Mouse (Mus musculus): ENCODE measurements at regions not wholly inside any gene's neighbourhood (a gene's known extent, or its start where the extent isn't known, plus 50 kb on each side); places are given as distances from the start of the nearest gene placed in this dataset.

GRCm38 (mm10) chr1:83835965-83836364 lies 428.0 kb upstream of the Sphkap start:
- no peak for DNase-seq (ENCODE audit: low read depth, low spot score)

- DNase-seq (ENCODE audit: low read depth, low spot score) = no peak
Observed at GRCm38 (mm10) chr1:83832946-83833345, 424.9 kb upstream of the Sphkap start.

DNA sequence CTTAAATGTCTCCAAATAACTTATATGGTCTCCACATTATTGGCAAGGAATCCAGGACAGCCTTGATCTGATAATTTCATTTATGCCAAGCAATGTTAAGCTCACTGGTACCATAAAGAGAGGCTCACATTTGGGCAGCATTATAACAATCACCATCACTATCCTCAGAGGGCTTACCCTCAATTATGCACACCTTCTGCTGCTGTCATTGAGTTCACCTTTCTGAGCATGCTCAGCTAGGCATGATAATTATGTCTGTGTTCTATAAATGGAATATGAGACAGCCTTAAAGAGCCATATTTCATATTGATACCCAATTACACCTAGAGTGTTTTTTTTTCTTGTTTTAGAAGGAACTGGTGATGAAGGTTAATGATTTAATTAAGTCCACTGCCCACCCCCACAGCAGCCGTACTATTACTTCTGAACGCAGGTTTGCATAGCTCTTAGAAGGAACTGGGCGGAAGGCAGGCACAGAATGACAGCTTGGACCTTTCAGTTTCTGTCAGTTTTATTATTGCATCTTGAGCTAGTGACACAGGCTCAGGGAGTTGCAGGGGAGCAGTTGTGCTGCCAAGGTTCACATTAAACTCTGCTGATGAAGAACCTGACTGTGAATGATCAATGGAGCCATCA lies 424.0 kb upstream of the Sphkap start:
- no peak for DNase-seq (ENCODE audit: low read depth, low spot score)

DNA sequence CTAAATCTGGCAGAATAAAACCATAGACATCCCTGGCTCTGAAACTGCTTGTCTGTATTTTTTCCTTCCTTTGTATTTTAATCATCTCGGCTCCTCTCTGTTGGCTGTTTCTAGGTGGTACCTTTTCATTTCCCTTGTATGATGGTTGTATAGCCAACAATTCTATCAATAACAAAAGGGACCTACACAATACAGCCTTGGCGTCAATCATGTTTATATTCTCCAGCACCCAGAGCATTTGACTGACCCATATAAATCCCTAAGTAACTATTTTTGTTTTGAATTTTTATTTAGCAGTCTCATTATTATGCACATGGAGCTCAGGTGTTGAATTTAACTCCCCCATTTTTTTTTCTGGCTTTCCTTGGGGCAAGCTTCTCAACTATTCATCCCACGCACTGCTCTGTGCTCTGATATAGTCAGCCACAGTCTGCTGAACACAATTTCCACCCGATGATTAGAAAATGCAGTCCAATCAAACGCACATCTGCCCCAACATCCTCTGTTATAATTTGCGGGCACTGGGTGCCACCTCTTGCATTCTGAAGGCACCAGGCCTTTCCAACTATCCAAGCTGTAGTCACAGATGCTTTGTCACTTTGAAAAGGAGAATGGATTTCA lies 422.1 kb upstream of the Sphkap start:
- no peak for DNase-seq (ENCODE audit: low read depth, low spot score)

GRCm38 (mm10) chr1:83811162-83811561 lies 403.2 kb upstream of the Sphkap start:
- peak; percentile 81 for DNase-seq (ENCODE audit: low read depth, low spot score)

- DNase-seq (ENCODE audit: low read depth, low spot score) = no peak
Observed at GRCm38 (mm10) chr1:83808432-83808831, 400.4 kb upstream of the Sphkap start.

GRCm38 (mm10) chr1:83803345-83804041 lies 395.5 kb upstream of the Sphkap start:
- DNase-seq (ENCODE audit: low read depth, low spot score) = no peak

DNA sequence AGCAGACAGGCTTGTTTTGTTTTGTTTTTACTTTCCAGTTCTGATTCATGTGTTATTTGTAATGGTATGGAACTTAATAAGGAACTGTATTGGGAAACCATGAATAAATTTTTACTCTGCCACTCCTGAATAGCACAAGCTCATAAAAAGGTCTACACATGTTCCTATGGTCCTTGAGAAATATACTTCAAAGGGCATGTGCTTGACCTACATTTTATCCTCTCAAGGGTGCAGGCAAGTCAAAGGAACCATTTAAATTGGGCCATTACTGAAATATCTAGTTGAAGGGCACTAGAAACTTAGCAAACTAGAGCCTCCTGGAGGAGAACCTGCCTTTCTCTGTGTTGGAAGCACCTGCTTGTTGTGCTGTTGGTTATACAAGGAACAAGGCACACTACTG lies 393.8 kb upstream of the Sphkap start:
- DNase-seq (ENCODE audit: low read depth, low spot score) = no peak

GRCm38 (mm10) chr1:83796961-83797891 lies 389.2 kb upstream of the Sphkap start:
- no peak for DNase-seq (ENCODE audit: low read depth, low spot score)

DNA sequence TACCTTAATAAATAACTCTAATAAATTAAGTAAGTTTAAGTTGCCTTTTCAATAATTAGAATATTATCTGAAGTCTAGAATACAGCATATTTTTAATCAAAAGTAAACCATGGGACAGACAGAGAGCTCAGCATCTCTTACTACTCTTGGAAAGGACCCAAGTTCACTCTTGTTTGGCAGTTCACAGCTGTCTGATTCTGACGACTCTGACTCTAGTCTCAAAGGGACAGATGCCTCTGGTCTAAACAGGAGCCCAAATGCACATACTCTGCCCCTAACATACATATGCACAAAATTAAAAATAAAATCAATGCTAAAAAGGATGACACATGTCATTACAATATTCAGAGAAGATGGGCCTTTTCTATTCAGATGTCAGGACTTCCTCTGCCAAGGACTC lies 369.2 kb upstream of the Sphkap start:
- no peak for DNase-seq (ENCODE audit: low read depth, low spot score)

DNA sequence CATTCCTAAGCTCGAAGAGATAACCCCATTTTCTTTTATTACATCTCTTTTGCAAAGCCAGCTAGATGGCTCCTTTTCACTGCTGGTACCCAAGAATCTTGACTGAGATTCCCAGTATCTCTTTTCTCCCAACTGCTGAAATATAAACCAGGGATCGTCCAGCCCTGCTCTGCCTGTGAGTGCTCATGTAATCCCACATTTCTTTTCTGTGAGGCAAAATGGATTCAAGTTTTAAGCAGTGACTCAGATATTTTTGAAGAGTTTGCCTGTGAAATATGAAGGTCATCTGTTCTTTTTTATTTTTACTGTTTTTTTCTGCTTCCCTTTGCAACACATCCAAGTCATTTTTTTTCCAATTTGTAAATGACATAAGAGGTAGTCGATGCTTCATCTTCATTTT lies 363.2 kb upstream of the Sphkap start:
- DNase-seq (ENCODE audit: low read depth, low spot score) = no peak

GRCm38 (mm10) chr1:83761499-83761898 lies 353.5 kb upstream of the Sphkap start:
- no peak for DNase-seq (ENCODE audit: low read depth, low spot score)

GRCm38 (mm10) chr1:83756866-83757265 lies 348.9 kb upstream of the Sphkap start:
- DNase-seq (ENCODE audit: low read depth, low spot score) = no peak

- DNase-seq (ENCODE audit: low read depth, low spot score) = no peak
Observed at GRCm38 (mm10) chr1:83755336-83755735, 347.3 kb upstream of the Sphkap start.

- no peak for DNase-seq (ENCODE audit: low read depth, low spot score)
Observed at GRCm38 (mm10) chr1:83752976-83753375, 345.0 kb upstream of the Sphkap start.

DNA sequence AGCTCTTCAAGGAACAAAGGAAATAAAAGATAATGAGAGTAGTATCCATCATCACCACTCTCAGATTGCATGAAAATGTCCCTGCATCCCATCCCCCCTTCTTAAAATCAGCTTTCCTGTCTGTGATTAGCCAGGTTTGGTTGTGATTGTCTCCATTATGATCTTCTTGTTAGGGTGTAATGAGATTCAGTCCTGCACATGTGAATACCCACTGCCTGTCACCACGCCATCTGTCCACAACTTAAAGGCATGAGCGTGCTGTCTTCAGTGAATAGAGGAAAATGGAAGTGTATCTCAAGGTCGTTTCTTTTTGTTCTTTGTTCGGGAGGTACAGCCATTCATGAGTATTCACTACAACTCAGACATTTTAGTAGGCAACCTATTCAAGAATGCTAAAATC lies 341.0 kb upstream of the Sphkap start:
- DNase-seq (ENCODE audit: low read depth, low spot score) = no peak

GRCm38 (mm10) chr1:83748061-83748460 lies 340.1 kb upstream of the Sphkap start:
- DNase-seq (ENCODE audit: low read depth, low spot score) = no peak

- DNase-seq (ENCODE audit: low read depth, low spot score) = no peak
Observed at GRCm38 (mm10) chr1:83747412-83747811, 339.4 kb upstream of the Sphkap start.

GRCm38 (mm10) chr1:83746036-83746435 lies 338.0 kb upstream of the Sphkap start:
- DNase-seq (ENCODE audit: low read depth, low spot score) = peak; percentile 64

DNA sequence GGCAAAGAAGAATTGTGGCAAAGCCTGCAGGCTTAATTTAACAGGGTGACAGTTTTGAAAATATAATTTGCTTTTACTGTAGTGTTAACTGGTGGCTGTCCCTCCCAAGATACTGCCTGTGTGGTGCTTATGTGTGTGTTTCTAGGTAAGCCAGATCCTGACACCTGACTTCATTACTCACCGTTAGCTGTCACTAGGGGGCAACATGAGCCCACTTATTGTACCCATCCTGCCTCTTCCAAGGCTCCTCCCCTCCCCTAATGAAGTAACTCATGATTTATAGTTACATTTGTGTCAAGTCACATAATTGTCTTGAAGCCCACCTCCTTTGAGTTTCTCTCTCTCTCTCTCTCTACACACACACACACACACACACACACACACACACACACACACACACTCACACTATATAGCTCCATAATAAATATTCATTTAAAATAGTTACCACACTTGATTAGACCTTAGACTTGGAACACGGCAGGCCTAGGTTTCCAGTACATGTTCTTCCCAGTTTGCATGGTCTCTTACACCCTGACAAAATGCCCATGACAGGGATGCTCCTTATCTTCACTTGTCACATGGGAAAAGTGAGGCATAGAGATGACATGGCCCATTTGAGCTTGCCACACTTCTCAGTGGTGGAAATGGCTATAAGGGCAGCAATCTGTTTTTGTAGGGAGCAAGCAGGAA lies 328.6 kb upstream of the Sphkap start:
- peak; percentile 58 for DNase-seq (ENCODE audit: low read depth, low spot score)

DNA sequence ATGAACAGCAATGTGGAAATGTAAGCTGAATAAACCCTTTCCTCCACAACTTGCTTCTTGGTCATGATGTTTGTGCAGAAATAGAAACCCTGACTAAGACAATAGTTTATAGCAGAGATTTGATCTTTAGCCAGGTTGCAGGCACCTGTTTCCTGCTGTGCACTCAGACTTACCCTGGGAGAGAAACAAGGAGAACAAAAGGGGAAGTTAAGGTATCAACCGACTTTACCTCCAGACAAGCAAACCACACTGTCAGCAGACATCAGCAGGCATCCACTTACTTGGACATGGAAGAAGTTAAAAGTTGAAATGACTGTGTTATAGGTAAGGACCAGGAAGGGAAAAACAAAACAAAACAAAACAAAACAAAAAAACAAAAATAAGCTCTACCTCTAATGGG lies 323.7 kb upstream of the Sphkap start:
- no peak for DNase-seq (ENCODE audit: low read depth, low spot score)

Measured in ES-CJ7 (cell line).